Mouse (Mus musculus) E14TG2a.4 (cell line): Measurements from ENCODE around the gene Exosc6.

Experiments
- H3K27me3 ChIP-seq: 2 replicates; pipeline ENCODE4 v1.6.1; 2014; ENCODE audit warnings: low read length, control low read depth; ENCODE audit not compliant: insufficient read depth
- H3K36me3 ChIP-seq: 2 replicates; pipeline ENCODE4 v1.6.1; 2014; ENCODE audit warnings: low read length, control low read depth; ENCODE audit not compliant: insufficient read depth
- H3K4me1 ChIP-seq: replicated peaks from 2 replicates; pipeline ENCODE4 v1.6.1; 2014; ENCODE audit warnings: low read depth, low read length, control low read depth
- H3K4me3 ChIP-seq: replicated peaks from 2 replicates; pipeline ENCODE4 v1.5.1; 2014; ENCODE audit warnings: mild to moderate bottlenecking, low read length
- H3K9me3 ChIP-seq: 2 replicates; pipeline ENCODE4 v1.6.1; 2014; ENCODE audit warnings: low read length, control low read depth
- CTCF ChIP-seq: conservative IDR thresholded peaks from 2 replicates; pipeline ENCODE4 v1.5.1; 2014; ENCODE audit warnings: low read length
- NANOG ChIP-seq: IDR thresholded peaks from 2 replicates; pipeline ENCODE4 v1.6.1; 2014; ENCODE audit warnings: borderline replicate concordance, low read length, mixed read lengths
- POU5F1 ChIP-seq: IDR thresholded peaks from 2 replicates; pipeline ENCODE4 v1.6.1; 2014; ENCODE audit warnings: low read length, borderline replicate concordance

Exosc6 gene

DNA sequence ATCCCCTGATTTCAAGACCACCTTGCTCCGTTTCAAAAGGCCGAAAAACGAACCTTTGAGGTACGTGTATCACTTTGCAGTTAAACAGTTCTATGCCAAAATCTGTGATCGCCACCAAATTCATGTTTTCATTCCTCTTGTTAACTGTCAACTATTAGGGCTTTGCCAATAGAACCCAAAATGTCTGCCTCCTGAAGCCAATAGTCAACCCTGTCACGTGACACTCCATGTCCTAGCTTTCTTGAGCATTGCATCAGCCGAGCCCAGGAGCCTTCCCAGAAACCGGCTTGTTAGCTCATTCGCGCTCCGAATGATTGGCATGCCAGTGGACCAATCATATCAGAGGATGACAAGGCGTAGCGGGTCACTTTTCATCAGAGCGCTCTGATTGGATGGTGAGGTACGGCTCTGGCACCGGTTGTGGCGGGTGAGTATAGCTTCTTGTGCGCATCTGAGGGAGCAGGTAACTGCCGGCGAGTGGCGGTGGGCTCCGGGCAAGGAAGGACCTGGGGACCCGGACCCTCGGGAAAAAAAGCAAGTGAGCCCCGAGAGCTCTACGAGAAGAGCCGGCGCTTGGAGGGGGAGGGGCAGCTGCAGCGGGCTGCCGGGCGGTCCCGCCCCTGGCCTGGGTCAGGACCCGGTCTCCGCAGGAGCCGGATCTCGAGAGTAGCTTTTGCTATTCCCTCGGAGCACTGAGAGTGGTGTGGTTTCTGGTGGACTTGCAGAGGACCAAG lies 22.5 kb upstream of the Exosc6 start:
- no peaks in the 10 kb centered on the region for H3K27me3 ChIP-seq
- no peak for TF ChIP-seq POU5F1
- peaks cover 35% of the 10 kb centered on the region for H3K36me3 ChIP-seq

GRCm38 (mm10) chr8:111034276-111034675 lies 21.9 kb upstream of the Exosc6 start:
- Histone ChIP-seq H3K9me3 (no peaks in the 10 kb centered on the region), H3K4me3 (peak overlapping the region; percentile 91), H3K27me3 (no peaks in the 10 kb centered on the region), H3K4me1 (peaks cover 60% of the 10 kb centered on the region), H3K36me3 (peaks cover 42% of the 10 kb centered on the region)
- TF ChIP-seq NANOG (no peak), CTCF (no peak), POU5F1 (no peak)

More for the DNA sequence above, 22.5 kb upstream of the Exosc6 start:
- Histone ChIP-seq H3K4me1 (peaks cover 63% of the 10 kb centered on the region), H3K4me3 (peak overlapping the region; percentile 91), H3K9me3 (no peaks in the 10 kb centered on the region)

- no peaks in the 10 kb centered on the region for H3K9me3 ChIP-seq
These were observed 19.5 kb upstream of the Exosc6 start for GRCm38 (mm10) chr8:111036591-111036990.

DNA sequence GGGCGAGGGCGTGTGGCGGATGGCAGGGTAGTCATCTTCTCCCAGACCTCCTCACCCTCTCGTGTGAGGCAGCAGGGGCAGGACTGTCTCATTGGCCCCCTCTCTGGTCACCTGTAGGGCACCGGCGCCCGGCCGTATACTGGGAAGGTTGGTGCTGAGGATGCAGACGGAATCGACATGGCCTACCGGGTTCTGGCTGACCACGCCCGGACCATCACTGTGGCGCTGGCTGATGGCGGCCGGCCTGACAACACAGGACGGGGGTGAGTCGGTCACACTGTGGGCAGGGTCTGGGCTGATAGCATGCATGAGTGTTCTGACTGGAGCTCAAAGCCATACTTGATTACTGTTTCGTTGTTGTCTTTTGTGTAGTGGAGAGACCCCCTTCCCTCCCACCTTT lies 13.6 kb upstream of the Exosc6 start:
- Histone ChIP-seq H3K36me3 (peaks cover 100% of the 10 kb centered on the region), H3K4me3 (no peak overlapping the region), H3K27me3 (no peaks in the 10 kb centered on the region), H3K9me3 (no peaks in the 10 kb centered on the region), H3K4me1 (peaks cover 24% of the 10 kb centered on the region)
- TF ChIP-seq CTCF (no peak), NANOG (no peak), POU5F1 (no peak)

More at GRCm38 (mm10) chr8:111036591-111036990, 19.5 kb upstream of the Exosc6 start:
- Histone ChIP-seq H3K4me3 (no peak overlapping the region), H3K27me3 (no peaks in the 10 kb centered on the region), H3K36me3 (peaks cover 65% of the 10 kb centered on the region), H3K4me1 (peaks cover 49% of the 10 kb centered on the region)
- TF ChIP-seq POU5F1 (no peak), NANOG (no peak), CTCF (no peak)

GRCm38 (mm10) chr8:111044003-111044734 lies 12.0 kb upstream of the Exosc6 start:
- Histone ChIP-seq H3K4me1 (peaks cover 24% of the 10 kb centered on the region), H3K36me3 (peaks cover 100% of the 10 kb centered on the region), H3K9me3 (no peaks in the 10 kb centered on the region), H3K27me3 (no peaks in the 10 kb centered on the region), H3K4me3 (no peak overlapping the region)
- TF ChIP-seq CTCF (peak; percentile 82), NANOG (no peak)

DNA sequence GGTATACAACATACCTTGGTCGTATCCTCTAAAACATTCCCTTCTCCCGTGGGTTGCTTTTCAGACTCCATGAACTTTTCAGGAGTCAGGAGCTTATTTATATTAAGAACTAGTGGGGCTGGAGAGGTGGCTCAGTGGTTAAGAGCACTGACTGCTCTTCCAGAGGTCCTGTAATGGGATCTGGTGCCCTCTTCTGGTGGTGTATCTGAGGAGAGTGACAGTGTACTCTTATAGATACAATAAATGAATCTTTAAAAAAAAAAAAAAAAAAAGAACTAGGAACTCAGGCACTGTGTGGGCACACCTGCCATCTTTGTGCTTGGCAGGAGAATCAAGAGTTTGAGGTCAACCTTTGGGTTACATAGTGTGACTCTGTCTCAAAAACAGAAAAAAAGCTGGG lies 7.4 kb upstream of the Exosc6 start:
- Histone ChIP-seq H3K27me3 (no peaks in the 10 kb centered on the region), H3K9me3 (no peaks in the 10 kb centered on the region), H3K4me3 (no peak overlapping the region), H3K4me1 (peaks cover under 1% of the 10 kb centered on the region; the same call in 1 of the 2 replicates), H3K36me3 (peaks cover 100% of the 10 kb centered on the region)
- TF ChIP-seq NANOG (no peak), POU5F1 (no peak), CTCF (no peak)

DNA sequence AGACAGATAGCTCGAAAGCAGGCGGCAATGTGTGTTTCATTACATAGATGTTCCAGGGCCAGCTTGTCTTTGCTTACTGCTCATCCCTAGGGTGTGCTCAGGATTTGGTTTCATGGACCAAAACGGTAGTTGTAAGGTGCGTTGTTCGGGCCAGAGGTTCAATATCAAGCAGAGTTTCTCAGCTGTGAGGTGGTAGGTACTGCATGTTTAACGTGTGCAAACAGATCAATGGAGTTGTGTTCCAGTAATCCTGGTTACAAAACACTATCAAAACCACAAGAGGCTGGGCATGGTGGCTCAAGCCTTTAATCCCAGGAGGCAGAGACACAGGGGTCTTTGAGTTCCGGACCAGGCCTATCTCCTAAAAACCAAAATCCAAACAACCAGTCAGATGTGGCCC lies 7.0 kb upstream of the Exosc6 start:
- Histone ChIP-seq H3K27me3 (no peaks in the 10 kb centered on the region), H3K4me3 (no peak overlapping the region), H3K9me3 (no peaks in the 10 kb centered on the region), H3K4me1 (peaks cover 5% of the 10 kb centered on the region), H3K36me3 (peaks cover 100% of the 10 kb centered on the region)
- TF ChIP-seq CTCF (no peak), NANOG (no peak), POU5F1 (no peak)

- H3K4me3 ChIP-seq = no peak overlapping the region
- peaks cover 89% of the 10 kb centered on the region for H3K36me3 ChIP-seq
- H3K9me3 ChIP-seq = no peaks in the 10 kb centered on the region
- H3K27me3 ChIP-seq = no peaks in the 10 kb centered on the region
- H3K4me1 ChIP-seq = peaks cover 41% of the 10 kb centered on the region
- 0 out of 2 replicates have a peak, but pooled peaks have one; percentile 14 for TF ChIP-seq CTCF
- no peak for TF ChIP-seq POU5F1
- TF ChIP-seq NANOG = no peak
These were observed 2.2 kb upstream of the Exosc6 start for GRCm38 (mm10) chr8:111053827-111054518.
